Mouse (Mus musculus) liver, adult 2 months (tissue): ENCODE data around the gene Zfp865. TPM values are rescaled to one million over a fixed set of nuclear protein-coding genes. Genes with fewer than 3 reads are reported as not detected.
A peak's percentile ranks its signal among the peaks of the same experiment; 100 is the strongest.

Source experiments
- DNase-seq: peaks from one replicate; pipeline ENCODE4 v3.0.0-alpha.2; 2011; ENCODE audit warnings: low read depth, low spot score; ENCODE audit errors: extremely low read depth
- H3K27ac ChIP-seq: fragments of 200-500 bp; replicated peaks from 2 replicates; pipeline ENCODE4 v1.5.1; 2012; ENCODE audit warnings: low read depth, mild to moderate bottlenecking, control low read depth, inconsistent platforms, low read length; ENCODE audit not compliant: insufficient read depth
- H3K27me3 ChIP-seq: fragments of 200-500 bp; 2 replicates; pipeline ENCODE4 v1.6.1; 2012; ENCODE audit warnings: mild to moderate bottlenecking, moderate library complexity, low read length, inconsistent platforms; ENCODE audit not compliant: control insufficient read depth, insufficient read depth
- H3K36me3 ChIP-seq: fragments of 200-500 bp; 2 replicates; pipeline ENCODE4 v1.6.1; 2012; ENCODE audit warnings: low read length, inconsistent platforms; ENCODE audit not compliant: control insufficient read depth, insufficient read depth
- H3K4me1 ChIP-seq: fragments of 200-500 bp; 2 replicates; pipeline ENCODE4 v1.6.1; 2011; ENCODE audit warnings: low read length; ENCODE audit not compliant: control insufficient read depth, insufficient read depth
- H3K4me3 ChIP-seq: fragments of 200-500 bp; 2 replicates; pipeline ENCODE4 v1.5.1; 2011; ENCODE audit warnings: low read depth, mild to moderate bottlenecking, control low read depth, low read length, moderate library complexity; ENCODE audit not compliant: insufficient read depth
- H3K79me2 ChIP-seq: fragments of 200-500 bp; 2 replicates; pipeline ENCODE4 v1.6.1; 2012; ENCODE audit warnings: inconsistent platforms, mild to moderate bottlenecking, low read length, moderate library complexity; ENCODE audit not compliant: control insufficient read depth, insufficient read depth
- H3K9ac ChIP-seq: fragments of 200-500 bp; 2 replicates; pipeline ENCODE4 v1.6.1; 2012; ENCODE audit warnings: low read depth, mild to moderate bottlenecking, control low read depth, inconsistent platforms, low read length
- CTCF ChIP-seq: fragments of 200-500 bp; IDR thresholded peaks from 2 replicates; pipeline ENCODE4 v1.5.1; 2011; ENCODE audit warnings: low read depth, low read length, control low read depth
- POLR2A ChIP-seq: fragments of 200-500 bp; IDR thresholded peaks from 2 replicates; pipeline ENCODE4 v1.6.1; 2011; ENCODE audit warnings: low read length, control low read depth; ENCODE audit not compliant: insufficient read depth; ENCODE audit errors: extremely low read depth
- WGBS: fragments of 180-500 bp; shearing (Covaris S2); methylation state at CpG from one replicate; pipeline ENCODE4 v1.1.7; 2018; 5-methylcytosine and 5-hydroxymethylcytosine counted together
- polyA plus RNA-seq: library from polyadenylated mRNA; depleted of rRNA; stranded (reverse); fragments of >200 nt; gene quantifications from 2 replicates; pipeline ENCODE4 v1.2.3, GENCODE M21; 2012
- total RNA-seq: library from RNA; depleted of rRNA; stranded (reverse); fragments of >200 nt; gene quantifications from 2 replicates; pipeline ENCODE4 v1.2.3, GENCODE M21; 2014

The Zfp865 gene
- total and polyA plus RNA-seq, 2 experiments, result 4.1 to 14.6 TPM

DNA sequence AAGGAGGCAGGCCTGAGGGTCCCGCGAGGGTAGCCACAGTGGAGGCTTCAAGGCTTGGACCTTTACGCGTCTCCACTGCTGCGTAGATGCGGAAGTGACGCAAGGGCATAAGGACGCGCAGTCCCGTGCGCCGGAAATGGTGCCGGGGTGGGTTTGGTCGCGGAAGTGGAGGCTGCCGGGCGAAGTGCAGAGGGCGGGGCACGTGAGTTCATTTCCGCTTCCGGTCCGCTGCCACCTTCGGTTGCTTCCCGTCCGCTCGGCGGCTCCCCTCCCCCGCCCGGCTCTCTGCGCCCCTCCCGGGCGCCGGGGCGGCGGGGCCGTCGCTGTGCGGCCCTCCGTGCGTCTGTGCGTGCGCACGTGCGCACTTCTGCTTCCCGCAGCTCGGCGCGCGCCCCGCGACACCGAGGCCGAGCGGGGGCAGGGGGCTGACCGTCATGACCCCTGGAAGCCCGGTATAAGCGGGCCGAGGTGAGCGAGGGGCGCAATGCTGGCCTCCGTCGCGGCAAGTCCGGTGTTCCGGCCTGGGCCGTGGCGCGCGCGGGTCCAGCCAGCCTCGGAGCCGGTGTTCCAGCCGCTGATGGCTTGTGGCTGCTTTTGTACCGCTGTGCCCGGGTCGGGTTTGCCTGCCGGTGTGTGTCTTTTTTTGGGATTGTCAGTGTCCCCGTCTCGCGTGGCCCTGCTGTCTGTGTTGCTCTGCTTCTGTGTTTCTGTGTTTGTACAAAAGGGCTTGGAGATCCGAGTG, 60.0 kb downstream of the Zfp865 start, which contains the start of gene Epn1:
Epn1 (plus strand) TSS at position 226 of the 742 bp plus-strand sequence.
- H3K9ac ChIP-seq, result peak within 1 kb of the TSS; percentile 99
- peaks cover 36% of the 10 kb centered on the region for H3K36me3 ChIP-seq
- 0 out of 2 replicates have a peak, but pooled peaks have one; percentile 2 for TF ChIP-seq CTCF
- TF ChIP-seq POLR2A, result peak; percentile 39; the same call in 1 of the 2 replicates
- 1% methylated on average over 81 of the region's 81 CpGs for WGBS
- peak; percentile 88 for DNase-seq
- peaks cover 19% of the 10 kb centered on the region for H3K4me1 ChIP-seq
- no peaks in the 10 kb centered on the region for H3K27me3 ChIP-seq
- peak within 1 kb of the TSS; percentile 97 for H3K4me3 ChIP-seq
- H3K79me2 ChIP-seq, result peaks cover 24% of the 10 kb centered on the region
- peak within 1 kb of the TSS; percentile 93 for H3K27ac ChIP-seq

- Histone ChIP-seq H3K9ac (peak overlapping the region; percentile 99), H3K4me1 (peaks cover 21% of the 10 kb centered on the region), H3K36me3 (peaks cover 36% of the 10 kb centered on the region), H3K79me2 (peaks cover 27% of the 10 kb centered on the region), H3K27ac (peak overlapping the region; percentile 93), H3K27me3 (no peaks in the 10 kb centered on the region), H3K4me3 (peak overlapping the region; percentile 97)
- TF ChIP-seq POLR2A (no peak), CTCF (no peak)
- WGBS, result 5% methylated on average over 6 of the region's 6 CpGs
- no peak for DNase-seq
These were observed 60.6 kb downstream of the Zfp865 start for GRCm38 (mm10) chr7:5080815-5081214.

DNA sequence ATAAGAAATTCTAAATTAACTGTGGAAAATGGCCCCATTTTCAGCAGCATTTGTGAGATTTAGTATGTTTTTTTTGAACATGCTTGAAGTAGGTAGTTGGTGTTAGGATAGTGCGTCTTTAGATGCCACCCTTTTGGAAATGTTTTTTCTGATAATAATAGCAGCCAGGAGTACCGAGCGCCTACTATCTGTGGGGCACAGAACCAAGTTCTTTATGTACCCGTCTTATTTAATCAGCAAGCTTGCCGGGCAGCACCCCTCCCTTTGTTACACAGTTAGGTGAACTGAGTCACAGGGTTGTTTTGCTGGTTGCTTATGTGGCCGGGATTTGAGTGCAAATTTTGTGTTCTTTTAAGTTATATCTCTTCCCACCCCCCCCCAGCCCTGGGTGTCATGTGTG, 61.1 kb downstream of the Zfp865 start:
- Histone ChIP-seq H3K27ac (no peak overlapping the region; the same call in 1 of the 2 replicates), H3K36me3 (peaks cover 32% of the 10 kb centered on the region), H3K79me2 (peaks cover 30% of the 10 kb centered on the region), H3K4me1 (peaks cover 22% of the 10 kb centered on the region), H3K4me3 (peak overlapping the region; percentile 97), H3K27me3 (no peaks in the 10 kb centered on the region), H3K9ac (peak overlapping the region; percentile 10; the same call in 1 of the 2 replicates)
- 9% methylated on average over 6 of the region's 6 CpGs for WGBS
- peak; percentile 45 for DNase-seq
- TF ChIP-seq CTCF (no peak), POLR2A (no peak)

DNA sequence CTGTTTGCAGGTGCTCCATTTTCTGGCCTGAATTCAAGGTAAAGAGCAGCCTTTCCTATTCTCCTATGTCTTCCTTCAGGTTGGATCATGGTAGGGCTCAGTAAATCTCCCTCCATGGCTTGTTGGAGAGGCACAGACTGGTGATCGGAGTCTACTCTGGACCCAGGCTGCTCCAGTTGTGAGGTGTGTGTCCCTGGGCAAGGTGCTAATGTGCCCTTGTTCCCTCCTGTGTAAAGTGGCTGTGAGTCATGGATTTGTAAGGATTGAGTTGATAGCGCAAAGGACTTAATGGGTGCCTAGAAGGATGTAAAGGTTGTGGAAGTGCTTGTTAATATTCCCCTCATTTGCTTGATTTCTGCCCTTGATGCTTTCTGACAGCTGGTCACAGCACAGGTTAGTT, 61.8 kb downstream of the Zfp865 start:
- peaks cover 33% of the 10 kb centered on the region for H3K79me2 ChIP-seq
- peaks cover 26% of the 10 kb centered on the region for H3K36me3 ChIP-seq
- H3K4me3 ChIP-seq, result no peak overlapping the region
- no peak overlapping the region for H3K9ac ChIP-seq
- WGBS, result 74% methylated on average over 2 of the region's 2 CpGs
- no peaks in the 10 kb centered on the region for H3K27me3 ChIP-seq
- no peak overlapping the region for H3K27ac ChIP-seq
- TF ChIP-seq POLR2A (no peak), CTCF (no peak)
- peaks cover 26% of the 10 kb centered on the region for H3K4me1 ChIP-seq
- no peak for DNase-seq

DNA sequence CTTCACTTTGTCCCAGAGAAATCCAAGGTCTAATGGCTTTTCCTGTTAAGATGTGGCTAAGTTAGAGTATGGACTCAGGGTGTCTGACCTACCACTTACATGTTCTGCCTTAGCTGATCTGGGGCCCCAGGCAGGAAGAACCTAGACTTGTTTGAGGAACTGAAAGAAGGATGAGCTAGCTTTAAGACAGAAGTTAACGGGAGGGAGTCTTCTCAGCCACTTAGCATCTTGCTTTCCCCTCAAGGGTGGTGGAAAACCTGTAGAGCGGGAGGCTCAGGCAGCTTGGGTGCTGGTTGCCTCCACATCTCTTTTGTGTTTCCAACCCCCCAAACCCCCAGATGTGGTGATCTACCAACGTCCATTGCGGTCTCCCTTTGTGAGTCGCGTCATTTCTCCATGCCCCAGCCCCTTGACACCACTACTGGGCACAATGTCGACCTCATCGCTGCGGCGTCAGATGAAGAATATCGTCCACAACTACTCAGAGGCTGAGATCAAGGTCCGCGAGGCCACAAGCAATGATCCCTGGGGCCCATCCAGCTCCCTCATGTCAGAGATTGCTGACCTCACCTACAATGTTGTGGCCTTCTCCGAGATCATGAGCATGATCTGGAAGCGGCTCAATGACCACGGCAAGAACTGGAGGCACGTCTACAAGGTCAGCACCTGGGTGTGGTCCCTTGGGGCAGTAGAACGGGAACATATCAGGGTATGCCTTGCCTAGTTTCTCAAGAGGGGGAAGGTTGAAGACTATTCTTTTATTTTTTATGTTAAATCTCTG, 63.3 kb downstream of the Zfp865 start:
- H3K79me2 ChIP-seq, result peaks cover 33% of the 10 kb centered on the region
- DNase-seq, result peak; percentile 81
- H3K27me3 ChIP-seq, result no peaks in the 10 kb centered on the region
- H3K27ac ChIP-seq, result peak overlapping the region; percentile 2
- H3K4me1 ChIP-seq, result peaks cover 33% of the 10 kb centered on the region
- no peak overlapping the region for H3K9ac ChIP-seq
- peaks cover 13% of the 10 kb centered on the region; the same call in 1 of the 2 replicates for H3K36me3 ChIP-seq
- 41% methylated on average over 18 of the region's 18 CpGs for WGBS
- TF ChIP-seq CTCF, result no peak
- no peak for TF ChIP-seq POLR2A
- H3K4me3 ChIP-seq, result no peak overlapping the region
